Mouse (Mus musculus) bone marrow macrophage, adult 2 months (primary cell): Measurements from ENCODE around the gene Myo16.

ENCODE experiments used
- CTCF ChIP-seq: IDR thresholded peaks from 2 replicates; pipeline ENCODE4 v1.5.1; 2012; ENCODE audit warnings: low read depth, mild to moderate bottlenecking, low read length, moderate library complexity
- POLR2A ChIP-seq: IDR thresholded peaks from 2 replicates; pipeline ENCODE4 v1.6.1; 2012; ENCODE audit warnings: mild to moderate bottlenecking, low read depth, low read length, borderline replicate concordance

DNA sequence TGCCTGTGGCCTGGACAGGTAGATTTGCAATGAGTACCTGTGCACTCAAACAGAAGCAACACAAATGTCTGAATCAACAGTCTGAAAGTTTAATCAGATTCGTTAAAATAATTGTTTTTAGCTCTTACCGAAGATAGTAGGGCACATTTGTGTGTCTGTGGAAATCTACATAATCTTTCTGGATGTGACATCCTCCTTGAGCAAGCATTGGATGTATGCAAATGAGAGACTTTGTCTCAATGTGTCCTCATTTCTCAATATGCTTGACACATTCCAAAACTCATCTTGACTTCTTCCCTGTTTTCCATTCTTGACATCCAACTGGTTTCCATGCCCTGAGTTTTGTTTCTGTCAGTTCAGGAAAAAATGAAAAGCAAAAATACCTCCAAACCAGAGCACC, 80.8 kb downstream of the Myo16 start:
- TF ChIP-seq CTCF, result no peak
- TF ChIP-seq POLR2A, result no peak
